Mouse (Mus musculus) stomach, postnatal 0 days (tissue): ENCODE data around the gene Gm28305. TPM values are rescaled to one million over a fixed set of nuclear protein-coding genes. Genes with fewer than 3 reads are reported as not detected.
A peak's percentile ranks its signal among the peaks of the same experiment; 100 is the strongest.

Experiments used
- ATAC-seq: fragments of 200-750 bp; cut with Nextera tagmentation; 2 replicates; pipeline ENCODE4 v1.8.0; 2017; ENCODE audit not compliant: low FRiP score, low TSS enrichment
- DNase-seq: peaks from one replicate; pipeline ENCODE4 v3.0.0-alpha.2; 2016; ENCODE audit warnings: low spot score
- H3K27ac ChIP-seq: fragments of 300-500 bp; sonication (generic); replicated peaks from 2 replicates; pipeline ENCODE4 v1.5.1; 2014; ENCODE audit warnings: mild to moderate bottlenecking, control low read depth
- H3K27me3 ChIP-seq: fragments of 300-500 bp; sonication (generic); 2 replicates; pipeline ENCODE4 v1.6.1; 2014; ENCODE audit warnings: low read length; ENCODE audit not compliant: control insufficient read depth, insufficient read depth
- H3K36me3 ChIP-seq: fragments of 300-500 bp; sonication (generic); 2 replicates; pipeline ENCODE4 v1.6.1; 2014; ENCODE audit warnings: low read length, mixed read lengths; ENCODE audit not compliant: control insufficient read depth, insufficient read depth
- H3K4me1 ChIP-seq: fragments of 300-500 bp; sonication (generic); replicated peaks from 2 replicates; pipeline ENCODE4 v1.6.1; 2014; ENCODE audit warnings: antibody characterized with exemption; ENCODE audit not compliant: control insufficient read depth, insufficient read depth
- H3K4me2 ChIP-seq: fragments of 300-500 bp; sonication (generic); replicated peaks from 2 replicates; pipeline ENCODE4 v1.6.1; 2014; ENCODE audit warnings: low read depth, mild to moderate bottlenecking, control low read depth, moderate library complexity
- H3K4me3 ChIP-seq: fragments of 300-500 bp; sonication (generic); 2 replicates; pipeline ENCODE4 v1.5.1; 2014; ENCODE audit warnings: low read depth, low read length, control low read depth
- H3K9ac ChIP-seq: fragments of 300-500 bp; sonication (generic); 2 replicates; pipeline ENCODE4 v1.6.1; 2014; ENCODE audit warnings: mild to moderate bottlenecking, low read length, control low read depth, mixed read lengths
- H3K9me3 ChIP-seq: fragments of 300-500 bp; sonication (generic); 2 replicates; pipeline ENCODE4 v1.6.1; 2016; ENCODE audit warnings: low read length; ENCODE audit not compliant: control insufficient read depth
- CTCF ChIP-seq: IDR thresholded peaks from 2 replicates; pipeline ENCODE4 v1.5.1; 2016; ENCODE audit warnings: antibody characterized with exemption, low read depth, mild to moderate bottlenecking, moderate library complexity
- EP300 ChIP-seq: optimal IDR thresholded peaks from 2 replicates; pipeline ENCODE3; 2016; ENCODE audit warnings: antibody characterized with exemption
- WGBS: fragments of 180-500 bp; shearing (Covaris S2); extraction: QIAGEN DNeasy Blood & Tissue Kit; methylation state at CpG from one replicate; pipeline ENCODE4 v1.1.7; 2014; 5-methylcytosine and 5-hydroxymethylcytosine counted together
- polyA plus RNA-seq: library from polyadenylated mRNA; unstranded; fragments of >200 nt; fragmentation: Nextera tagmentation; extraction: Ambion mirVana; gene quantifications from 2 replicates; pipeline ENCODE4 v1.2.1, GENCODE M21; 2015

Gene Gm28305
- polyA plus RNA-seq = not detected in 2 replicates

DNA sequence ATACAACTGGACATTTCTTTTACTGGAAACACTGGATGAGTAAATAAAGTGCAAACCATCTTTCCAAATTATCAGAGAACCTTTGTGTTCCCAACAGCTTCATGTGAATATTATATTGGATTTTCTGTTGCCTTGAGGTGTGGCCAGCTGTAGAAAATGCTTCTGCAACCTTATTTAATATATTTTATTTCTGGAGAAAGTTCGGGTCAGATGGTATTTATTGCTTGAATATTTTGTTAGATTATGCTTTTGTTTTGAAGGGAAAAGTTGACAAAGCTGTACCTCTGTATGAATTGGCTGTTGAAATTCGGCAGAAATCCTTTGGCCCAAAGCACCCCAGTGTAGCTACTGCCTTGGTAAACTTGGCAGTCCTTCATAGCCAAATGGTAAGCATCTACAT lies at the start of gene Gm28305:
Gene Gm28305, plus strand, starts transcription at position 301 of the 400 bp plus-strand sequence.
- Histone ChIP-seq H3K4me1 (no peaks in the 10 kb centered on the region), H3K9me3 (no peaks in the 10 kb centered on the region), H3K4me3 (no peak within 1 kb of the TSS), H3K27me3 (no peaks in the 10 kb centered on the region), H3K4me2 (no peak within 1 kb of the TSS), H3K36me3 (peaks cover 16% of the 10 kb centered on the region; the same call in 1 of the 2 replicates), H3K9ac (no peak within 1 kb of the TSS), H3K27ac (no peak within 1 kb of the TSS)
- DNase-seq (no peak), ATAC-seq (no peak)
- 70% methylated on average over 2 of the region's 2 CpGs for WGBS
- TF ChIP-seq CTCF (no peak), EP300 (no peak)

DNA sequence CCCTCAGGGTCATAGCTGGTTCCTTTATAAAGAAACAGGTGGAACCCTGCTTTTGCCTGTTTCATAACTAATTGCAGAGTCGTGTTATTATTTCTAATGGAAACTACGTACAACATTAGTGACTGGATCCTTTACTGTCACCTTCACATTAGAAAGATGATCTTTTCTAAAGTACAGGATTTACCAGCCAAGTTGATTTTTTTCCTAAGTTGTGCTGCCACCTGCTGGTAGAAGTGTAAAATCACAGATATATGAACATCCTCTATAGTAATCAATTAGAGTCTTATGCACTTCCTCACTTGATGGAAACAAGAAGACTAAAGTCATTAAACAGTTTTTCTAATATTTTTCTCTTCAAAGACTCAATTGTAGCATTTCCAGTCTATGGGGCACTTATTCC lies 44.0 kb upstream of the Gm28305 start:
- ATAC-seq = no peak
- WGBS = 7% methylated on average over 2 of the region's 2 CpGs

DNA sequence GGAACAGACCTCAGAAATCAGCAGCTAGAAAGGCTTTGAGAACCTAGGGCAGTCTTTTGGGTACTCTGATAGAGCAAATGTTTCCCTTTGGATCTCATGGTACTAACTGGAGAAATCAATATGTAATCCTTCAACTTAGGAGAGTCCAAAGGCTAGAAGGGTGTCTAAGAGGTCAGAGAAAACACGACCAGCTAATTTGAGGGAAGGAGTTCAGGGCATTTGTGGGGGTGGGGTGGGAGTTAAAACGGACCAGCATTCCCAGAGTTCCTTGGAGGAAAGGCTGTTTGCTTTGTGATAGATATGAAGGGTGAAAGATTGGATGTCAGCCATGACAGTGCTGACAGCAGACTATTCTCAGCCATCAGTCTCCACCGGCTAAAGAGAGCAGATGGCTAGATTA lies 39.9 kb upstream of the Gm28305 start:
- Histone ChIP-seq H3K27me3 (no peaks in the 10 kb centered on the region), H3K9ac (no peak overlapping the region), H3K9me3 (no peaks in the 10 kb centered on the region), H3K36me3 (peaks cover 4% of the 10 kb centered on the region; the same call in 1 of the 2 replicates), H3K27ac (no peak overlapping the region), H3K4me3 (no peak overlapping the region), H3K4me2 (no peak overlapping the region), H3K4me1 (no peaks in the 10 kb centered on the region)
- WGBS = 40% methylated on average over 3 of the region's 3 CpGs
- TF ChIP-seq EP300 (no peak), CTCF (no peak)
- ATAC-seq = no peak
- no peak for DNase-seq

More for the DNA sequence above, 44.0 kb upstream of the Gm28305 start:
- DNase-seq = peak; percentile 28
- H3K9ac ChIP-seq = no peak overlapping the region
- no peak overlapping the region for H3K4me3 ChIP-seq
- no peaks in the 10 kb centered on the region for H3K9me3 ChIP-seq
- no peaks in the 10 kb centered on the region for H3K4me1 ChIP-seq
- no peaks in the 10 kb centered on the region for H3K27me3 ChIP-seq
- no peak overlapping the region for H3K27ac ChIP-seq
- H3K36me3 ChIP-seq = no peaks in the 10 kb centered on the region
- TF ChIP-seq CTCF (peak; percentile 81), EP300 (no peak)
- H3K4me2 ChIP-seq = no peak overlapping the region

DNA sequence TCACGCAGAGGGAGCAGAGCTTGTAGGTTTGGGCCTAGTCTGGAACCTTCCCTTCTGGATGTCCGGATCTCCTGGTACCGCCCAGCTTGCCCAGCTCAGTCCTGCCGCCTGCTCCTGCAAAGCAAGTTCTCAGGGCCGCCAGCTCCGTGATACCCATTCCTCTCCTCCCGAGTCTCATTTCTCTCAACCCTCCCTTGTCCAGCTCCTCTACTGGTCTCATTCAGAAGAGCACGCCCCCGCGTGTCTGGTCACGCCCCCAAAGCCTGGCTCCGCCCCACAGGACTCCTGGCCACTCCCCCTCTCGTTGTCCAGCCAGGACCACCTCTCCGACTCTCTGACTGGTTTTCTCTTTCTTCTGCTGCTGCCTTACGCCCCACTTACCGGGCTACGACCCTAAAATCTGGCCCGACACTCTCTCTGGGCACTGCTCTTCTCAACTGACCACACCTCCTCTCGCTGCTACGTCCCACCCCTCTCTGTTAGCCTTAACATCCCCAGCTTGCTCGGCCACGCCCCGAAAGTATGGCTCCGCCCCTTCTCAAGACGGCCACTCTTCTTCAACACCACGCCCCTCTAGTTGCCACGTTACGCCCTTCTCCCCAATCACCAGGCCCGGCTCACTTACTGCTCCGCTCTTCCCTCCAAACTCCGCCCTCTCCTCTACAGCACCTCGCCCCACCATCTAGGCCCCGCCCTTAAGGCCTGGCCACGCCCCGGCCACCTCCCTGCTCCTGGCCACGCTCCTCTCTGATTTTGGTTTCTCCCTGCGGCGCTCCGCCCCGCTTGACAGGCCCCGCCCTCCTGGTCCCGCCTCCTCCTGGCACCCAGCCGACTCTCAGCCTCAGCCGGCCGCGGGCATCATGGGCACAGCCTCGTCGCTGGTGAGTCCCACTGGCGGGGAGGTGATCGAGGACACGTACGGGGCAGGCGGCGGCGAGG lies 38.3 kb upstream of the Gm28305 start, which contains the start of gene Nphp3:
Gene Nphp3, plus strand, starts transcription at position 624 of the 939 bp plus-strand sequence.
- Histone ChIP-seq H3K27ac (peak within 1 kb of the TSS; percentile 94), H3K36me3 (peaks cover 4% of the 10 kb centered on the region; the same call in 1 of the 2 replicates), H3K27me3 (no peaks in the 10 kb centered on the region), H3K9ac (peak within 1 kb of the TSS; percentile 87), H3K4me3 (peak within 1 kb of the TSS; percentile 77), H3K9me3 (no peaks in the 10 kb centered on the region), H3K4me1 (no peaks in the 10 kb centered on the region), H3K4me2 (peak within 1 kb of the TSS; percentile 83)
- DNase-seq (peak; percentile 100), ATAC-seq (peak; percentile 99)
- WGBS = 1% methylated on average over 54 of the region's 55 CpGs
- TF ChIP-seq EP300 (no peak), CTCF (peak; percentile 51)

DNA sequence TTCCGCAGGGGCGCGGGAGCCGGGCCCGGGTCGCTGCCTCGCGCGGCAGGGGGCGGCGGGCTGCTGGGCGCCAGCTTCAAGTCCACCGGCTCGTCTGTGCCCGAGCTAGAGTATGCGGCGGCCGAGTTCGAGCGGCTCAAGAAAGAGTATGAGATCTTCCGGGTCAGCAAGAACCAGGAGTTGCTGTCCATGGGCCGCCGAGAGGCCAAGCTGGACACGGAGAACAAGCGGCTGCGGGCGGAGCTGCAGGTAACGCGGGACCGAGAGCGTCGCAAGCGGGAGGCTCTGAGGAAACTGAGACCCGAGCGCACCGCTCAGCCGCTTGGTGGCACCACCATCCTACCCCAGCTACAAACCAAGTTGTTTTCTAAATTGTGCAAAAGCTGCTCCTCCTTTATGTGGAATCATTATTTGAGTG lies 37.5 kb upstream of the Gm28305 start:
- Histone ChIP-seq H3K4me3 (peak overlapping the region; percentile 77), H3K4me2 (peak overlapping the region; percentile 83), H3K9me3 (no peaks in the 10 kb centered on the region), H3K27me3 (no peaks in the 10 kb centered on the region), H3K4me1 (no peaks in the 10 kb centered on the region), H3K36me3 (peaks cover 4% of the 10 kb centered on the region; the same call in 1 of the 2 replicates), H3K27ac (peak overlapping the region; percentile 94), H3K9ac (peak overlapping the region; percentile 87)
- TF ChIP-seq CTCF = peak; percentile 76
- TF ChIP-seq EP300 = no peak
- peak; percentile 32 for ATAC-seq
- DNase-seq = peak; percentile 81
- 0% methylated on average over 36 of the region's 37 CpGs for WGBS

DNA sequence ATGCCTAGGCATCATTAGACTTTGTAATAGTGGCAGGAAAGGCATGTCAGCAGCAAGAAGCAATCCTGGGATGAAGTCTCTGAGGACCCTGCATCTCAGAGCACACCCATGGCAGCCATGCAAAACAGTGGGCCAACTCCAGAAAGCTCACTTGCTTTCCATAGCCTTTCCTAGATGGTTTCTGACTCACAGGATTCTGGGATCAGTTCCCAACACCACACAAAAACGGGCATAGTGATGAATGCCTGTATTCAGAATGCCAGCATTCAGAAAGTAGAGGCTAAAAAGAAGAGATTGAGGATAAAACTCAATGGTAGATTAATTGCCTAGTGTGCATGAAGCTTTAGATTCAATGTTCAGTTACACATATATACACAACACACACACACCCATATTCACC lies 25.9 kb upstream of the Gm28305 start:
- ATAC-seq (no peak), DNase-seq (no peak)
- Histone ChIP-seq H3K36me3 (no peaks in the 10 kb centered on the region; the same call in 1 of the 2 replicates), H3K4me3 (no peak overlapping the region), H3K9ac (no peak overlapping the region), H3K27me3 (no peaks in the 10 kb centered on the region), H3K27ac (no peak overlapping the region), H3K9me3 (no peaks in the 10 kb centered on the region), H3K4me2 (no peak overlapping the region), H3K4me1 (no peaks in the 10 kb centered on the region)
- 67% methylated on average over 1 of the region's 1 CpGs for WGBS
- TF ChIP-seq EP300 = no peak
- no peak for TF ChIP-seq CTCF
